Mouse (Mus musculus) liver, adult 2 months (tissue): ENCODE data around the gene Tmem86a. TPM values are rescaled to one million over a fixed set of nuclear protein-coding genes. Genes with fewer than 3 reads are reported as not detected.
A peak's percentile ranks its signal among the peaks of the same experiment; 100 is the strongest.

ENCODE experiments used
- DNase-seq: peaks from one replicate; pipeline ENCODE4 v3.0.0-alpha.2; 2011; ENCODE audit warnings: low read depth, low spot score; ENCODE audit errors: extremely low read depth
- H3K27ac ChIP-seq: fragments of 200-500 bp; replicated peaks from 2 replicates; pipeline ENCODE4 v1.5.1; 2012; ENCODE audit warnings: low read depth, mild to moderate bottlenecking, control low read depth, inconsistent platforms, low read length; ENCODE audit not compliant: insufficient read depth
- H3K27me3 ChIP-seq: fragments of 200-500 bp; 2 replicates; pipeline ENCODE4 v1.6.1; 2012; ENCODE audit warnings: mild to moderate bottlenecking, moderate library complexity, low read length, inconsistent platforms; ENCODE audit not compliant: control insufficient read depth, insufficient read depth
- H3K36me3 ChIP-seq: fragments of 200-500 bp; 2 replicates; pipeline ENCODE4 v1.6.1; 2012; ENCODE audit warnings: low read length, inconsistent platforms; ENCODE audit not compliant: control insufficient read depth, insufficient read depth
- H3K4me1 ChIP-seq: fragments of 200-500 bp; 2 replicates; pipeline ENCODE4 v1.6.1; 2011; ENCODE audit warnings: low read length; ENCODE audit not compliant: control insufficient read depth, insufficient read depth
- H3K4me3 ChIP-seq: fragments of 200-500 bp; 2 replicates; pipeline ENCODE4 v1.5.1; 2011; ENCODE audit warnings: low read depth, mild to moderate bottlenecking, control low read depth, low read length, moderate library complexity; ENCODE audit not compliant: insufficient read depth
- H3K79me2 ChIP-seq: fragments of 200-500 bp; 2 replicates; pipeline ENCODE4 v1.6.1; 2012; ENCODE audit warnings: inconsistent platforms, mild to moderate bottlenecking, low read length, moderate library complexity; ENCODE audit not compliant: control insufficient read depth, insufficient read depth
- H3K9ac ChIP-seq: fragments of 200-500 bp; 2 replicates; pipeline ENCODE4 v1.6.1; 2012; ENCODE audit warnings: low read depth, mild to moderate bottlenecking, control low read depth, inconsistent platforms, low read length
- CTCF ChIP-seq: fragments of 200-500 bp; IDR thresholded peaks from 2 replicates; pipeline ENCODE4 v1.5.1; 2011; ENCODE audit warnings: low read depth, low read length, control low read depth
- POLR2A ChIP-seq: fragments of 200-500 bp; IDR thresholded peaks from 2 replicates; pipeline ENCODE4 v1.6.1; 2011; ENCODE audit warnings: low read length, control low read depth; ENCODE audit not compliant: insufficient read depth; ENCODE audit errors: extremely low read depth
- WGBS: fragments of 180-500 bp; shearing (Covaris S2); methylation state at CpG from one replicate; pipeline ENCODE4 v1.1.7; 2018; 5-methylcytosine and 5-hydroxymethylcytosine counted together
- polyA plus RNA-seq: library from polyadenylated mRNA; depleted of rRNA; stranded (reverse); fragments of >200 nt; gene quantifications from 2 replicates; pipeline ENCODE4 v1.2.3, GENCODE M21; 2012
- total RNA-seq: library from RNA; depleted of rRNA; stranded (reverse); fragments of >200 nt; gene quantifications from 2 replicates; pipeline ENCODE4 v1.2.3, GENCODE M21; 2014

The Tmem86a gene
- total and polyA plus RNA-seq, 2 experiments: 5.7 to 16.1 TPM

- H3K4me1 ChIP-seq: no peaks in the 10 kb centered on the region
- no peak overlapping the region for H3K4me3 ChIP-seq
- TF ChIP-seq CTCF: no peak
- no peak for TF ChIP-seq POLR2A
- H3K27me3 ChIP-seq: no peaks in the 10 kb centered on the region
- H3K36me3 ChIP-seq: no peaks in the 10 kb centered on the region
- 88% methylated on average over 4 of the region's 4 CpGs for WGBS
- no peak overlapping the region for H3K27ac ChIP-seq
- H3K79me2 ChIP-seq: no peaks in the 10 kb centered on the region
- DNase-seq: no peak
- H3K9ac ChIP-seq: no peak overlapping the region
These were observed 19.0 kb upstream of the Tmem86a start for GRCm38 (mm10) chr7:47031371-47031770.

GRCm38 (mm10) chr7:47034785-47035384 is 15.5 kb upstream of the Tmem86a start:
- peak; percentile 53 for DNase-seq
- no peaks in the 10 kb centered on the region for H3K27me3 ChIP-seq
- no peaks in the 10 kb centered on the region for H3K36me3 ChIP-seq
- no peak overlapping the region for H3K4me3 ChIP-seq
- 75% methylated on average over 4 of the region's 4 CpGs for WGBS
- TF ChIP-seq CTCF (no peak), POLR2A (no peak)
- H3K4me1 ChIP-seq: no peaks in the 10 kb centered on the region
- H3K27ac ChIP-seq: no peak overlapping the region
- H3K79me2 ChIP-seq: no peaks in the 10 kb centered on the region
- no peak overlapping the region for H3K9ac ChIP-seq

GRCm38 (mm10) chr7:47035426-47035825 is 15.0 kb upstream of the Tmem86a start:
- Histone ChIP-seq H3K27ac (no peak overlapping the region), H3K4me1 (no peaks in the 10 kb centered on the region), H3K4me3 (no peak overlapping the region), H3K36me3 (no peaks in the 10 kb centered on the region), H3K79me2 (no peaks in the 10 kb centered on the region), H3K27me3 (no peaks in the 10 kb centered on the region), H3K9ac (no peak overlapping the region)
- WGBS: 80% methylated on average over 8 of the region's 8 CpGs
- no peak for DNase-seq
- TF ChIP-seq CTCF (no peak), POLR2A (no peak)

GRCm38 (mm10) chr7:47041706-47042105 is 8.7 kb upstream of the Tmem86a start:
- TF ChIP-seq CTCF: no peak
- TF ChIP-seq POLR2A: no peak
- no peak overlapping the region for H3K4me3 ChIP-seq
- H3K27ac ChIP-seq: no peak overlapping the region
- H3K9ac ChIP-seq: no peak overlapping the region
- no peaks in the 10 kb centered on the region for H3K27me3 ChIP-seq
- DNase-seq: no peak
- H3K36me3 ChIP-seq: no peaks in the 10 kb centered on the region
- no peaks in the 10 kb centered on the region for H3K79me2 ChIP-seq
- 94% methylated on average over 3 of the region's 3 CpGs for WGBS
- H3K4me1 ChIP-seq: no peaks in the 10 kb centered on the region; the same call in 1 of the 2 replicates

- no peaks in the 10 kb centered on the region for H3K79me2 ChIP-seq
- no peaks in the 10 kb centered on the region for H3K36me3 ChIP-seq
- H3K4me1 ChIP-seq: no peaks in the 10 kb centered on the region; the same call in 1 of the 2 replicates
- no peak overlapping the region for H3K4me3 ChIP-seq
- no peak overlapping the region for H3K9ac ChIP-seq
- no peaks in the 10 kb centered on the region for H3K27me3 ChIP-seq
- DNase-seq: peak; percentile 21
- TF ChIP-seq POLR2A: no peak
- TF ChIP-seq CTCF: no peak
- no peak overlapping the region for H3K27ac ChIP-seq
- WGBS: 33% methylated on average over 4 of the region's 4 CpGs
These were observed 8.3 kb upstream of the Tmem86a start for GRCm38 (mm10) chr7:47042121-47042520.

GRCm38 (mm10) chr7:47042823-47043490 is 7.4 kb upstream of the Tmem86a start:
- H3K9ac ChIP-seq: no peak overlapping the region
- peak; percentile 18 for DNase-seq
- 32% methylated on average over 6 of the region's 6 CpGs for WGBS
- H3K27me3 ChIP-seq: no peaks in the 10 kb centered on the region
- H3K36me3 ChIP-seq: no peaks in the 10 kb centered on the region
- H3K4me1 ChIP-seq: no peaks in the 10 kb centered on the region; the same call in 1 of the 2 replicates
- peak overlapping the region; percentile 21 for H3K27ac ChIP-seq
- H3K4me3 ChIP-seq: no peak overlapping the region
- H3K79me2 ChIP-seq: no peaks in the 10 kb centered on the region
- no peak for TF ChIP-seq CTCF
- TF ChIP-seq POLR2A: no peak
